Mouse (Mus musculus): ENCODE results near the gene Trio.

The Trio gene

GRCm38 (mm10) chr15:27923987-27924341 is 101.7 kb downstream of the Trio start:
- CTCF ChIA-PET: interaction anchor here (0.6 to 0.8 kb wide), 2 partner anchors 40 to 238 kb away, joined by 3 to 21 read pairs; no protein-coding TSS in a partner anchor

- CTCF ChIA-PET: no interaction called here
Measured at GRCm38 (mm10) chr15:27923280-27923986, 102.2 kb downstream of the Trio start.

GRCm38 (mm10) chr15:27920751-27921150 is 104.9 kb downstream of the Trio start:
- CTCF ChIA-PET: interaction anchor here (0.5 to 2.7 kb wide), 4 partner anchors 8 to 263 kb away, joined by 3 to 22 read pairs (median 8); no protein-coding TSS in a partner anchor

- CTCF ChIA-PET: interaction anchor here (0.5 to 2.7 kb wide), 7 partner anchors 28 to 544 kb away, joined by 3 to 22 read pairs (median 4); no protein-coding TSS in a partner anchor
Measured at GRCm38 (mm10) chr15:27919540-27919939, 106.1 kb downstream of the Trio start.

GRCm38 (mm10) chr15:27918798-27919197 is 106.8 kb downstream of the Trio start:
- CTCF ChIA-PET: interaction anchor here (0.7 to 2.7 kb wide), 4 partner anchors 37 to 263 kb away, joined by 3 to 22 read pairs (median 8); no protein-coding TSS in a partner anchor

- CTCF ChIA-PET: no interaction called here
Measured at GRCm38 (mm10) chr15:27916204-27916603, 109.4 kb downstream of the Trio start.

- CTCF ChIA-PET: interaction anchor here (0.7 kb wide), 1 partner anchor 12 kb away, joined by 6 read pairs; no protein-coding TSS in a partner anchor
Measured at GRCm38 (mm10) chr15:27913013-27913412, 112.6 kb downstream of the Trio start.

GRCm38 (mm10) chr15:27911196-27911595 is 114.5 kb downstream of the Trio start:
- CTCF ChIA-PET: no interaction called here

- CTCF ChIA-PET: no interaction called here
Measured at GRCm38 (mm10) chr15:27910179-27910578, 115.5 kb downstream of the Trio start.

- CTCF ChIA-PET: interaction anchor here (0.6 kb wide), 1 partner anchor 118 kb away, joined by 4 read pairs; the partner anchor contains the start of gene Trio
Measured at GRCm38 (mm10) chr15:27907649-27908048, 118.0 kb downstream of the Trio start.

GRCm38 (mm10) chr15:27906409-27906808 is 119.2 kb downstream of the Trio start:
- CTCF ChIA-PET: no interaction called here

GRCm38 (mm10) chr15:27905341-27905740 is 120.3 kb downstream of the Trio start:
- CTCF ChIA-PET: no interaction called here

- CTCF ChIA-PET: no interaction called here
Measured at GRCm38 (mm10) chr15:27904346-27905005, 121.2 kb downstream of the Trio start.

GRCm38 (mm10) chr15:27901200-27901599 is 124.4 kb downstream of the Trio start:
- CTCF ChIA-PET: no interaction called here

- CTCF ChIA-PET: no interaction called here
Measured at GRCm38 (mm10) chr15:27898795-27899406, 126.7 kb downstream of the Trio start.

- CTCF ChIA-PET: no interaction called here
Measured at GRCm38 (mm10) chr15:27894112-27894511, 131.5 kb downstream of the Trio start.

GRCm38 (mm10) chr15:27892029-27892428 is 133.6 kb downstream of the Trio start:
- CTCF ChIA-PET: no interaction called here

GRCm38 (mm10) chr15:27890666-27891065 is 135.0 kb downstream of the Trio start:
- CTCF ChIA-PET: interaction anchor here (0.7 kb wide), 1 partner anchor 40 kb away, joined by 3 read pairs; no protein-coding TSS in a partner anchor

- CTCF ChIA-PET: no interaction called here
Measured at GRCm38 (mm10) chr15:27888153-27888552, 137.5 kb downstream of the Trio start.

- CTCF ChIA-PET: no interaction called here
Measured at GRCm38 (mm10) chr15:27886992-27887391, 138.7 kb downstream of the Trio start.

- CTCF ChIA-PET: no interaction called here
Measured at GRCm38 (mm10) chr15:27884347-27885250, 141.0 kb downstream of the Trio start.
